Mouse (Mus musculus) heart, postnatal 0 days (tissue): ENCODE results near the gene Cadm4. TPM values are rescaled to one million over a fixed set of nuclear protein-coding genes. Genes with fewer than 3 reads are reported as not detected.

Experiments used
- ATAC-seq: fragments of 200-750 bp; cut with Nextera tagmentation; 2 replicates; pipeline ENCODE4 v1.8.0; 2017; ENCODE audit warnings: low read depth, moderate number of reproducible peaks, moderate library complexity; ENCODE audit not compliant: insufficient read depth
- DNase-seq: peaks from one replicate; pipeline ENCODE4 v3.0.0-alpha.2; 2016; ENCODE audit warnings: low spot score
- H3K27ac ChIP-seq: fragments of 300-500 bp; sonication (generic); 2 replicates; pipeline ENCODE4 v1.5.1; 2014; ENCODE audit warnings: low read depth, mild to moderate bottlenecking
- H3K27me3 ChIP-seq: fragments of 300-500 bp; sonication (generic); 2 replicates; pipeline ENCODE4 v1.6.1; 2014; ENCODE audit warnings: low read length, mixed read lengths; ENCODE audit not compliant: control insufficient read depth, insufficient read depth
- H3K36me3 ChIP-seq: fragments of 300-500 bp; sonication (generic); replicated peaks from 2 replicates; pipeline ENCODE4 v1.6.1; 2014; ENCODE audit warnings: low read length, mixed read lengths; ENCODE audit not compliant: control insufficient read depth, insufficient read depth
- H3K4me1 ChIP-seq: fragments of 300-500 bp; sonication (generic); 2 replicates; pipeline ENCODE4 v1.6.1; 2014; ENCODE audit warnings: antibody characterized with exemption; ENCODE audit not compliant: control insufficient read depth, insufficient read depth
- H3K4me2 ChIP-seq: fragments of 300-500 bp; sonication (generic); 2 replicates; pipeline ENCODE4 v1.6.1; 2014; ENCODE audit warnings: low read depth, mild to moderate bottlenecking, low read length, moderate library complexity
- H3K4me3 ChIP-seq: fragments of 300-500 bp; sonication (generic); 2 replicates; pipeline ENCODE4 v1.5.1; 2014; ENCODE audit warnings: low read depth, low read length
- H3K9ac ChIP-seq: fragments of 300-500 bp; sonication (generic); replicated peaks from 2 replicates; pipeline ENCODE4 v1.6.1; 2014; ENCODE audit warnings: low read depth, low read length, mixed read lengths
- H3K9me3 ChIP-seq: fragments of 300-500 bp; sonication (generic); replicated peaks from 2 replicates; pipeline ENCODE4 v1.6.1; 2016; ENCODE audit warnings: low read length; ENCODE audit not compliant: control insufficient read depth
- CTCF ChIP-seq: IDR thresholded peaks from 2 replicates; pipeline ENCODE4 v1.5.1; 2016; ENCODE audit warnings: antibody characterized with exemption, control low read depth, low read depth
- EP300 ChIP-seq: IDR thresholded peaks from 2 replicates; pipeline ENCODE4 v1.6.1; 2016; ENCODE audit warnings: antibody characterized with exemption, low read depth
- WGBS: fragments of 180-500 bp; shearing (Covaris S2); extraction: QIAGEN DNeasy Blood & Tissue Kit; methylation state at CpG from one replicate; pipeline ENCODE4 v1.1.7; 2014; 5-methylcytosine and 5-hydroxymethylcytosine counted together
- polyA plus RNA-seq: library from polyadenylated mRNA; unstranded; fragments of >200 nt; fragmentation: Nextera tagmentation; extraction: Ambion mirVana; gene quantifications from 2 replicates; pipeline ENCODE4 v1.2.1, GENCODE M21; 2015
- total RNA-seq: library from RNA; depleted of rRNA; stranded (reverse); fragments of >200 nt; gene quantifications from 2 replicates; pipeline ENCODE4 v1.2.3, GENCODE M21; 2014; ENCODE audit warnings: low replicate concordance

The Cadm4 gene
- total and polyA plus RNA-seq, 2 experiments from 2014 or later, result 4.2 to 30.5 TPM

DNA sequence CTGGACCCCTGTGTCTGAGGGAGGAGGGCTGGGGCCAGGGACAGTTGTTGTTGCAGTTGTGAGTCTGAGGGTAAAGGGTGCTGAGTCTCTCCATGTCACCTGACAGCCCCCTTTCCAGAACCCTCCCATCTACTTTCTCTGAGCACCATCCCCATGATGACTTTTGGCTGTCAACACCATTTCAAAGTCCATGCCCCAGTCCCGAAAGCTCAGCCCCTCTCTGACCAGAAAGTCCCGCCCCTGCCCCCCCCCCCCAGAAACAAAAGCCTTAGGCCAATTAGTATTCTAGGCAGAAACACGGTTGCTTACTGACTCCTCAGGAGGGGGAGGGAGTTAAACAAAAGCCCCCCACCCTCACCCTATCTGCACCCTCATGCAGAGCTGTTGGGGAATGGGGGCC, 5.6 kb downstream of the Cadm4 start:
- Histone ChIP-seq H3K27me3 (peaks cover 12% of the 10 kb centered on the region; the same call in 1 of the 2 replicates), H3K4me3 (no peak overlapping the region), H3K36me3 (no peaks in the 10 kb centered on the region), H3K27ac (no peak overlapping the region), H3K9me3 (no peaks in the 10 kb centered on the region), H3K4me1 (no peaks in the 10 kb centered on the region), H3K9ac (no peak overlapping the region), H3K4me2 (no peak overlapping the region)
- DNase-seq, result no peak
- no peak for TF ChIP-seq CTCF
- TF ChIP-seq EP300, result no peak
- no peak for ATAC-seq
- 13% methylated on average over 3 of the region's 3 CpGs for WGBS

DNA sequence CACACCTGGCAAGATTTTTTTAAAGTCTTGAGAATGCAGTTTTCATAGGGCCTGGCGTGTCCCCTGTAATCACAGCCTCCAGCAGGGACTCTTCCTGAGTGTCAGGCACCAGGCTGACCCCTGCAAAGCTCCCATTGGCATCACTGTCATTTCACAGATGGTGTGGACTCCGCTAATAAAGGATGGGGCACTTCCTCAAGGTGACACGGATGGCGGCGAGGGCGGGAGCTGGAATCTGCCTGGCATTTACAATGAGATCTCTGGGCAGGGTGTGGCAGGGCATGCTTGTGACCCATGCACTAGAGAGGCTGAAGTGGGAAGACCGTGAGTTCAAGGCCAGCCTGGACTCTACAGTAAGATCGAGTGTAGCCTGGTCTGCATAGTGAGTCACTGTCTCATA, 6.5 kb downstream of the Cadm4 start:
- H3K4me1 ChIP-seq, result no peaks in the 10 kb centered on the region
- DNase-seq (no peak), ATAC-seq (no peak)
- no peak overlapping the region for H3K4me2 ChIP-seq
- 84% methylated on average over 8 of the region's 8 CpGs for WGBS
- H3K27me3 ChIP-seq, result peaks cover 12% of the 10 kb centered on the region; the same call in 1 of the 2 replicates
- H3K4me3 ChIP-seq, result no peak overlapping the region
- H3K36me3 ChIP-seq, result no peaks in the 10 kb centered on the region
- no peak overlapping the region for H3K9ac ChIP-seq
- TF ChIP-seq CTCF (no peak), EP300 (no peak)
- no peak overlapping the region for H3K27ac ChIP-seq
- H3K9me3 ChIP-seq, result no peaks in the 10 kb centered on the region

DNA sequence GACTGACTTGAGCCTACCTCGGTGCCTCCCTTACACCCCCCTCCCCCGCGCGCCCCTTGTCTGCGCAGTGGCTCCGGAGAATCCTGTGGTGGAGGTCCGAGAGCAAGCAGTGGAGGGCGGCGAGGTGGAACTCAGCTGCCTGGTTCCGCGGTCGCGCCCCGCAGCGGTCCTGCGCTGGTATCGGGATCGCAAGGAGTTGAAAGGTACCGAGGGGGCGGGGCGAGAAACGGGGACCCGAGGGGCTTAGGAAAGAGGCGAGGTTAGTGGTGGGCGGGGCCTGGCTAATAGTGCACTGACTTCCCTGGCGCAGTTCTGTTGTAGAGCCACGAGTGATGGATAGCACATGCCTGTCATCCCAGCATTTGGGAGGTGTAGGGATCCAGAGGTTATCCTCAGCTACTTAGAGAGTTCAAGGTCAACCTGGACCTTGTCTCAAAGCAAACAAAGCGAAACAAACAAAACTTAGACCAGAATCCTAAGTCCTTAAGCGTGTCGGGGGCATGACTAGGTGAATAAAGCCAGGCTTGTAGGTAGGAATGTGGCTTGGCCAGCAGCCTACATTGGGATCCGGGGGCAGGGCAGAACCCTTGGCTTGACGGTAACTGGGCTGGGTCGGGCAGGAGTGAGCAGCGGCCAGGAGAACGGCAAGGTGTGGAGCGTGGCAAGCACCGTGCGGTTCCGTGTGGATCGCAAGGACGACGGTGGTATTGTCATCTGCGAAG, 18.2 kb downstream of the Cadm4 start:
- peaks cover 50% of the 10 kb centered on the region for H3K27me3 ChIP-seq
- no peak overlapping the region for H3K9ac ChIP-seq
- ATAC-seq, result peak; percentile 25; the same call in 1 of the 2 replicates

DNA sequence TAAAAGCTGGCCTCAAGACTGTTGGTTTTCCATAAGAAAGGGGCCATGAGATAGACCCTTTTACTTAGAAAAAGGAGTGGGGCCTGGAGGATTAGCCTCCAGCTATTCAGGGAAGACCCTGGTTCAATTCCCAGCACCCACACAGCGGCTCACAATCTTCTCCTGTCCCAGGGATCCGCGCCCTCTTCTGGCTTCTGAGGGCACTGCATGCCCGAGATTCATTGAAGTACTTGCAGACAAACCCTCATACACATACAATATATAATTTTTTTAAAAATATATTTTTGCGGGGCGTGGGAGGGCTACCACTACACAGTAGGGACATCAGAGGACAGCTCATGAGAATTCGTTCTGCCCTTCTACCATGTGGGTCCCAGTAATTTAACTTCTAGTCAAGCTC, 19.1 kb downstream of the Cadm4 start:
- WGBS, result 27% methylated on average over 7 of the region's 7 CpGs
- no peak overlapping the region for H3K27ac ChIP-seq
- peaks cover 50% of the 10 kb centered on the region for H3K27me3 ChIP-seq
- no peak overlapping the region for H3K4me2 ChIP-seq
- H3K4me3 ChIP-seq, result no peak overlapping the region
- H3K9me3 ChIP-seq, result no peaks in the 10 kb centered on the region
- ATAC-seq, result no peak
- no peak for DNase-seq
- H3K4me1 ChIP-seq, result peaks cover 18% of the 10 kb centered on the region
- H3K9ac ChIP-seq, result no peak overlapping the region
- TF ChIP-seq EP300 (no peak), CTCF (peak; percentile 31)
- H3K36me3 ChIP-seq, result no peaks in the 10 kb centered on the region

More for the DNA sequence above, 18.2 kb downstream of the Cadm4 start:
- 7% methylated on average over 43 of the region's 43 CpGs for WGBS
- H3K4me3 ChIP-seq, result peak overlapping the region; percentile 31
- no peak for DNase-seq
- H3K9me3 ChIP-seq, result no peaks in the 10 kb centered on the region
- TF ChIP-seq EP300, result no peak
- no peak for TF ChIP-seq CTCF
- no peaks in the 10 kb centered on the region for H3K36me3 ChIP-seq
- H3K27ac ChIP-seq, result no peak overlapping the region
- H3K4me1 ChIP-seq, result peaks cover 8% of the 10 kb centered on the region; the same call in 1 of the 2 replicates
- peak overlapping the region; percentile 47 for H3K4me2 ChIP-seq

DNA sequence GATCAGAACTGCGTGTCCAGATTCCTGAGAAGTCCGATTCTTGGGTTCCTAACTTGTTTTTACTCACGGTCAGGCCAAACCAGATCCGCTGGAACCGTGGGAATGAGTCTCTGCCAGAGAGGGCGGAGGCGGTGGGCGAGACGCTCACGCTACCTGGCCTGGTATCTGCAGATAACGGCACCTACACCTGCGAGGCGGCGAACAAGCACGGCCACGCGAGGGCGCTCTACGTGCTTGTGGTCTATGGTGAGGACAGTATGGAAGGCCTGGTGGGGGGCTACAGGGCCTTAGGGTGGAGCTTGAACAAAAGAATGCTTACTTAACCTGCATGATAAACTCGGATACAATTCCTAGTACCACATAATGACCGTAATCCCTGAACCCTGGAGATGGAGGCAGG, 19.7 kb downstream of the Cadm4 start:
- Histone ChIP-seq H3K27me3 (peaks cover 50% of the 10 kb centered on the region), H3K27ac (no peak overlapping the region), H3K9ac (no peak overlapping the region), H3K9me3 (no peaks in the 10 kb centered on the region), H3K4me2 (no peak overlapping the region), H3K36me3 (no peaks in the 10 kb centered on the region), H3K4me1 (peaks cover 23% of the 10 kb centered on the region), H3K4me3 (no peak overlapping the region)
- DNase-seq, result no peak
- WGBS, result 35% methylated on average over 21 of the region's 21 CpGs
- no peak for ATAC-seq
- TF ChIP-seq EP300, result no peak
- no peak; the same call in 1 of the 2 replicates for TF ChIP-seq CTCF

DNA sequence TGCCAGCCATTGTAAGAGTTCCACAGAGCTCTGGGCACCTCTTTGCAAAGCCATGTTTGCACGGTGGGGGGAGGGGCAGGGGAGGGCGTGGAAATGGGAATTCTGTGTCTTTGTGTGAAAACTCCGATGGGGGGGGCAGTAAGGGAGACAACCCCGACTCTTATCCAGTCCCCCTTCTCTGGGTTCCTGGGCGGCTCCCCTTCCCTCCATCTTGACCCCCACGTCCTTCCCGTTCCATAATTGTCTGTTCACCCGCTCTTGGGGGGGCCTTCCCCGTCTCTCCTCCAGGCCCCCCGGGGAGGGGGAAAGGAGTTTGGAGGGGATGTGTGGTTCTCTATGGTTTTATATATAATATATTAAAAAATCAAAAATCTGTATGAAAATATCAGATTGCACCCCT, 22.2 kb downstream of the Cadm4 start:
- Histone ChIP-seq H3K9ac (no peak overlapping the region), H3K27ac (no peak overlapping the region), H3K4me1 (peaks cover 31% of the 10 kb centered on the region), H3K4me3 (no peak overlapping the region), H3K27me3 (peaks cover 33% of the 10 kb centered on the region), H3K4me2 (peak overlapping the region; percentile 30), H3K9me3 (no peaks in the 10 kb centered on the region), H3K36me3 (no peaks in the 10 kb centered on the region)
- ATAC-seq (no peak), DNase-seq (no peak)
- TF ChIP-seq CTCF, result no peak
- no peak for TF ChIP-seq EP300
- WGBS, result 17% methylated on average over 10 of the region's 10 CpGs
